Mouse (Mus musculus) ES-E14 (cell line): Measurements from ENCODE around the gene Hbq1b. TPM values are rescaled to one million over a fixed set of nuclear protein-coding genes. Genes with fewer than 3 reads are reported as not detected.

Source experiments
- DNase-seq: peaks from one replicate; pipeline ENCODE4 v3.0.0-alpha.2; 2013; ENCODE audit warnings: low read depth, low spot score
- H3K27ac ChIP-seq: 2 replicates; pipeline ENCODE4 v1.5.1; 2012; ENCODE audit warnings: low read depth, mild to moderate bottlenecking, low read length, moderate library complexity, mixed read lengths; ENCODE audit not compliant: poor library complexity, insufficient read depth, severe bottlenecking
- H3K36me3 ChIP-seq: 2 replicates; pipeline ENCODE4 v1.6.1; 2012; ENCODE audit warnings: mild to moderate bottlenecking, low read length, moderate library complexity, mixed read lengths; ENCODE audit not compliant: control insufficient read depth, poor library complexity, insufficient read depth, severe bottlenecking
- H3K4me1 ChIP-seq, 2 experiments: fragments of 150-350 bp in 1 of 2; sonication (generic) in 1 of 2; 2 replicates each; pipeline ENCODE4 v1.6.1; 2012; ENCODE audit warnings: low read length in 2 of 2, mild to moderate bottlenecking in 1 of 2, mixed read lengths in 1 of 2; ENCODE audit not compliant: control insufficient read depth in 2 of 2, insufficient read depth in 2 of 2, poor library complexity in 1 of 2
- H3K4me3 ChIP-seq, 2 experiments: fragments of 150-350 bp in 1 of 2; sonication (generic) in 1 of 2; 2 replicates each; pipeline ENCODE4 v1.5.1; 2012; ENCODE audit warnings: low read length in 2 of 2, low read depth in 1 of 2, mild to moderate bottlenecking in 1 of 2, mixed read lengths in 1 of 2; ENCODE audit not compliant: insufficient read depth in 1 of 2, poor library complexity in 1 of 2, severe bottlenecking in 1 of 2
- H3K9ac ChIP-seq: 2 replicates; pipeline ENCODE4 v1.6.1; 2012; ENCODE audit warnings: low read depth, mild to moderate bottlenecking, low read length, mixed read lengths; ENCODE audit not compliant: poor library complexity, insufficient read depth, severe bottlenecking
- H3K9me3 ChIP-seq: fragments of 150-350 bp; sonication (generic); 2 replicates; pipeline ENCODE4 v1.6.1; 2012; ENCODE audit warnings: low read depth, mild to moderate bottlenecking, low read length; ENCODE audit not compliant: control insufficient read depth, insufficient read depth
- CHD2 ChIP-seq: IDR thresholded peaks from 2 replicates; pipeline ENCODE4 v1.6.1; 2014; ENCODE audit warnings: mild to moderate bottlenecking, low read depth, low read length, inconsistent platforms
- HCFC1 ChIP-seq: IDR thresholded peaks from 2 replicates; pipeline ENCODE4 v1.6.1; 2012; ENCODE audit warnings: low read length, inconsistent platforms, borderline replicate concordance; ENCODE audit not compliant: insufficient read depth
- MAFK ChIP-seq: IDR thresholded peaks from 2 replicates; pipeline ENCODE4 v1.6.1; 2014; ENCODE audit warnings: mild to moderate bottlenecking, low read depth, low read length, inconsistent platforms; ENCODE audit not compliant: insufficient read depth
- ZC3H11A ChIP-seq: IDR thresholded peaks from 2 replicates; pipeline ENCODE4 v1.6.1; 2012; ENCODE audit warnings: low read depth, mild to moderate bottlenecking, inconsistent platforms, low read length, borderline replicate concordance
- ZNF384 ChIP-seq: IDR thresholded peaks from 2 replicates; pipeline ENCODE4 v1.6.1; 2012; ENCODE audit warnings: low read depth, low read length, inconsistent platforms
- in situ Hi-C, 2 experiments: fragments of 600-800 bp; cut with MboI; formaldehyde crosslinking; loops; one replicate each; pipeline ENCODE4 v1.15.1; 2025; ENCODE audit warnings: low sequenced_read_pairs in 2 of 2, inconsistent platforms in 1 of 2; ENCODE audit not compliant: unreplicated experiment in 2 of 2
- total RNA-seq: library from RNA; depleted of rRNA; stranded (reverse); fragments of 300-350 nt; gene quantifications from 2 replicates; pipeline ENCODE4 v1.2.3, GENCODE M21; 2012

Hbq1b gene
- total RNA-seq, 1 experiment: 0.80 TPM

DNA sequence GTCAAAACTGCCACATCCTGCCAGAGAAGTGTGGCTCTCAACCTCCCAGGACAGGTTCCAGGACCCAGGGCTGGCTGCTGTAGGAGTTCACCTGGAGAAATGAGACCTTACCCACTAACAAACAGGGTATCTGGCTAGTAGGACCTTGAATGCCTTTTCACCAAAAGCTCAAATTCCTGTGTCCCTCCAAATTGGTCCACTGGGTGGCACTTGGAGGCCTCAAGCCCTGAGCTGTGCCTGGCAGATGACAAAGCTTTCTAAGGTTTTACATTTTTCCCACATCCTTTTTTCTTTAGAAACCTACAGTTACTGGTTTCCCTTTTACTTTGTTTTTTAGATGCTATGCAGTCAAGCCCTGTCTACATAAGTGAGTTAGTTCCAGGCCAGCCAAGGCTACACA, 39.7 kb upstream of the Hbq1b start:
- no peak for TF ChIP-seq CHD2
- no peak for TF ChIP-seq ZC3H11A
- TF ChIP-seq MAFK: no peak
- TF ChIP-seq ZNF384: no peak
- no peak for TF ChIP-seq HCFC1
- in situ Hi-C loops: no loop called here

GRCm38 (mm10) chr11:32248350-32248749, 38.4 kb upstream of the Hbq1b start:
- Histone ChIP-seq H3K9ac (no peak overlapping the region), H3K4me1 (peaks cover 0 to 2% of the 10 kb centered on the region in 2 experiments; a peak in 1 of 4 replicates), H3K36me3 (peaks cover 17% of the 10 kb centered on the region), H3K4me3 (no peak overlapping the region), H3K27ac (no peak overlapping the region), H3K9me3 (no peaks in the 10 kb centered on the region)
- no peak for DNase-seq
- TF ChIP-seq CHD2 (no peak), ZC3H11A (no peak), HCFC1 (no peak), ZNF384 (no peak), MAFK (no peak)
- in situ Hi-C loops: no loop called here

More for the DNA sequence above, 39.7 kb upstream of the Hbq1b start:
- H3K27ac ChIP-seq: no peak overlapping the region
- no peak overlapping the region for H3K9ac ChIP-seq
- H3K4me3 ChIP-seq: no peak overlapping the region
- H3K9me3 ChIP-seq: no peaks in the 10 kb centered on the region
- peaks cover 0 to 2% of the 10 kb centered on the region in 2 experiments; a peak in 1 of 4 replicates for H3K4me1 ChIP-seq
- DNase-seq: no peak
- H3K36me3 ChIP-seq: peaks cover 15% of the 10 kb centered on the region; the same call in 1 of the 2 replicates

GRCm38 (mm10) chr11:32250880-32251763, 35.6 kb upstream of the Hbq1b start:
- Histone ChIP-seq H3K9ac (no peak overlapping the region), H3K4me1 (no peaks in the 10 kb centered on the region), H3K36me3 (peaks cover 15% of the 10 kb centered on the region), H3K27ac (no peak overlapping the region), H3K4me3 (no peak overlapping the region), H3K9me3 (no peaks in the 10 kb centered on the region)
- TF ChIP-seq CHD2 (no peak), HCFC1 (no peak), ZNF384 (no peak), ZC3H11A (no peak), MAFK (no peak)
- DNase-seq: no peak
- in situ Hi-C loops: no loop called here

DNA sequence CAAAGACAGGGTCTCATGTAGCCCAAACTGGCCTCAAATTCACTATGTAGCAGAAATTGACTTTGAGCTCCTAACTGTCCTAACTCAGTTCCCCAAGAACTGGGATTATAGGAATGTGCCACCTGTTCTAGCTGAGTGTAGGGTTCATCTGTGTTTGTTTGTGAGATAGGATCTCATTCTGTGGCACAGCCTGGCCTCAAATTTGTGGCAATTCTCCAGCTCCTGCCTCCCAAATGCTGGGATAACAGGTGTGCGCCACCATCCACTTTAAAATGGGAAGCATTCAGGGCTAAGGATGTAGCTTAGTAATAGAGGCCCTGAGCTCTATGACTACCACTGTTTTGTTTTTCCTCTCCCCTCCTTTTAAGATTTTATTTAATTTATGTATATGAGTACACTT, 33.6 kb upstream of the Hbq1b start:
- Histone ChIP-seq H3K9ac (no peak overlapping the region), H3K4me1 (no peaks in the 10 kb centered on the region), H3K36me3 (peaks cover 9% of the 10 kb centered on the region), H3K27ac (no peak overlapping the region), H3K9me3 (no peaks in the 10 kb centered on the region), H3K4me3 (no peak overlapping the region)
- no peak for DNase-seq
- in situ Hi-C loops: no loop called here
- no peak for TF ChIP-seq HCFC1

- in situ Hi-C loops: no loop called here
- DNase-seq: no peak
- Histone ChIP-seq H3K36me3 (peaks cover 4% of the 10 kb centered on the region; the same call in 1 of the 2 replicates), H3K27ac (no peak overlapping the region), H3K9me3 (no peaks in the 10 kb centered on the region), H3K4me1 (no peaks in the 10 kb centered on the region), H3K9ac (no peak overlapping the region), H3K4me3 (no peak overlapping the region)
- TF ChIP-seq HCFC1: no peak
- TF ChIP-seq CHD2: no peak
- no peak for TF ChIP-seq MAFK
- TF ChIP-seq ZNF384: no peak
- no peak for TF ChIP-seq ZC3H11A
These were observed 30.6 kb upstream of the Hbq1b start for GRCm38 (mm10) chr11:32256146-32256545.
